Mouse (Mus musculus): ENCODE measurements around the gene Txndc8. TPM values are rescaled to one million over a fixed set of nuclear protein-coding genes. Genes with fewer than 3 reads are reported as not detected.

The Txndc8 gene
- polyA plus RNA-seq, 1 experiment, result not detected

- TF ChIP-seq POLR2A (IDR thresholded peaks at IDR 0.05; ENCODE audit: low read depth, low read length), result no peak
- no peak for TF ChIP-seq CTCF (IDR thresholded peaks at IDR 0.05; ENCODE audit: extremely low read depth, insufficient read depth, insufficient read length, insufficient replicate concordance)
- Histone ChIP-seq H3K27me3 (ENCODE audit: control insufficient read depth, insufficient read depth, low read length) (no peaks in the 10 kb centered on the region), H3K4me3 (ENCODE audit: extremely low read depth, insufficient read depth, insufficient read length) (no peak overlapping the region), H3K27ac (ENCODE audit: insufficient read depth, low read length) (no peak overlapping the region), H3K4me1 (ENCODE audit: control insufficient read depth, insufficient read depth, insufficient read length) (peaks cover 8% of the 10 kb centered on the region; the same call in 1 of the 2 replicates), H3K36me3 (ENCODE audit: control insufficient read depth, insufficient read depth, low read length) (peaks cover 26% of the 10 kb centered on the region)
- 81% methylated on average over 1 of the region's 1 CpGs for WGBS
- DNase-seq (ENCODE audit: low read depth in 1 of 2, low spot score in 2 of 2), result no peak
Measured at GRCm38 (mm10) chr4:57952891-57953290, 56.0 kb downstream of the Txndc8 start.

GRCm38 (mm10) chr4:57952416-57952815, 56.5 kb downstream of the Txndc8 start:
- Histone ChIP-seq H3K4me3 (ENCODE audit: extremely low read depth, insufficient read depth, insufficient read length) (no peak overlapping the region), H3K36me3 (ENCODE audit: control insufficient read depth, insufficient read depth, low read length) (peaks cover 26% of the 10 kb centered on the region), H3K27ac (ENCODE audit: insufficient read depth, low read length) (no peak overlapping the region), H3K27me3 (ENCODE audit: control insufficient read depth, insufficient read depth, low read length) (no peaks in the 10 kb centered on the region), H3K4me1 (ENCODE audit: control insufficient read depth, insufficient read depth, insufficient read length) (peaks cover 8% of the 10 kb centered on the region; the same call in 1 of the 2 replicates)
- TF ChIP-seq CTCF (IDR thresholded peaks at IDR 0.05; ENCODE audit: extremely low read depth, insufficient read depth, insufficient read length, insufficient replicate concordance) (no peak), POLR2A (IDR thresholded peaks at IDR 0.05; ENCODE audit: low read depth, low read length) (no peak)
- no peak for DNase-seq (ENCODE audit: low read depth in 1 of 2, low spot score in 2 of 2)
- WGBS, result 92% methylated on average over 3 of the region's 3 CpGs

- no peak overlapping the region for H3K4me3 ChIP-seq (ENCODE audit: extremely low read depth, insufficient read depth, insufficient read length)
- no peak for TF ChIP-seq POLR2A (IDR thresholded peaks at IDR 0.05; ENCODE audit: low read depth, low read length)
- TF ChIP-seq CTCF (IDR thresholded peaks at IDR 0.05; ENCODE audit: extremely low read depth, insufficient read depth, insufficient read length, insufficient replicate concordance), result no peak
- WGBS, result 95% methylated on average over 6 of the region's 6 CpGs
- no peak overlapping the region for H3K27ac ChIP-seq (ENCODE audit: insufficient read depth, low read length)
- H3K27me3 ChIP-seq (ENCODE audit: control insufficient read depth, insufficient read depth, low read length), result no peaks in the 10 kb centered on the region
- peaks cover 28% of the 10 kb centered on the region for H3K36me3 ChIP-seq (ENCODE audit: control insufficient read depth, insufficient read depth, low read length)
- no peaks in the 10 kb centered on the region for H3K4me1 ChIP-seq (ENCODE audit: control insufficient read depth, insufficient read depth, insufficient read length)
- DNase-seq (ENCODE audit: low read depth in 1 of 2, low spot score in 2 of 2), result no peak
Measured at GRCm38 (mm10) chr4:57949866-57950265, 59.1 kb downstream of the Txndc8 start.

GRCm38 (mm10) chr4:57947476-57947875, 61.4 kb downstream of the Txndc8 start:
- Histone ChIP-seq H3K27me3 (ENCODE audit: control insufficient read depth, insufficient read depth, low read length) (no peaks in the 10 kb centered on the region), H3K4me1 (ENCODE audit: control insufficient read depth, insufficient read depth, insufficient read length) (no peaks in the 10 kb centered on the region), H3K36me3 (ENCODE audit: control insufficient read depth, insufficient read depth, low read length) (peaks cover 32% of the 10 kb centered on the region), H3K4me3 (ENCODE audit: extremely low read depth, insufficient read depth, insufficient read length) (no peak overlapping the region), H3K27ac (ENCODE audit: insufficient read depth, low read length) (no peak overlapping the region)
- DNase-seq (ENCODE audit: low read depth in 1 of 2, low spot score in 2 of 2), result no peak
- 93% methylated on average over 4 of the region's 4 CpGs for WGBS
- TF ChIP-seq CTCF (IDR thresholded peaks at IDR 0.05; ENCODE audit: extremely low read depth, insufficient read depth, insufficient read length, insufficient replicate concordance) (no peak), POLR2A (IDR thresholded peaks at IDR 0.05; ENCODE audit: low read depth, low read length) (no peak)

GRCm38 (mm10) chr4:57947036-57947435, 61.9 kb downstream of the Txndc8 start:
- H3K4me1 ChIP-seq (ENCODE audit: control insufficient read depth, insufficient read depth, insufficient read length), result no peaks in the 10 kb centered on the region

GRCm38 (mm10) chr4:57942892-57943291, 66.0 kb downstream of the Txndc8 start:
- Histone ChIP-seq H3K4me1 (ENCODE audit: control insufficient read depth, insufficient read depth, insufficient read length) (no peaks in the 10 kb centered on the region), H3K27me3 (ENCODE audit: control insufficient read depth, insufficient read depth, low read length) (no peaks in the 10 kb centered on the region), H3K4me3 (ENCODE audit: extremely low read depth, insufficient read depth, insufficient read length) (no peak overlapping the region), H3K36me3 (ENCODE audit: control insufficient read depth, insufficient read depth, low read length) (peaks cover 7% of the 10 kb centered on the region), H3K27ac (ENCODE audit: insufficient read depth, low read length) (no peak overlapping the region)
- 92% methylated on average over 2 of the region's 2 CpGs for WGBS
- DNase-seq (ENCODE audit: low read depth in 1 of 2, low spot score in 2 of 2), result no peak
- TF ChIP-seq POLR2A (IDR thresholded peaks at IDR 0.05; ENCODE audit: low read depth, low read length), result no peak
- TF ChIP-seq CTCF (IDR thresholded peaks at IDR 0.05; ENCODE audit: extremely low read depth, insufficient read depth, insufficient read length, insufficient replicate concordance), result no peak

More at GRCm38 (mm10) chr4:57947036-57947435, 61.9 kb downstream of the Txndc8 start:
- Histone ChIP-seq H3K36me3 (ENCODE audit: control insufficient read depth, insufficient read depth, low read length) (peaks cover 32% of the 10 kb centered on the region), H3K4me3 (ENCODE audit: extremely low read depth, insufficient read depth, insufficient read length) (no peak overlapping the region), H3K27me3 (ENCODE audit: control insufficient read depth, insufficient read depth, low read length) (no peaks in the 10 kb centered on the region), H3K27ac (ENCODE audit: insufficient read depth, low read length) (no peak overlapping the region)
- no peak for DNase-seq (ENCODE audit: low read depth in 1 of 2, low spot score in 2 of 2)
- WGBS, result 92% methylated on average over 10 of the region's 10 CpGs
- TF ChIP-seq POLR2A (IDR thresholded peaks at IDR 0.05; ENCODE audit: low read depth, low read length) (no peak), CTCF (IDR thresholded peaks at IDR 0.05; ENCODE audit: extremely low read depth, insufficient read depth, insufficient read length, insufficient replicate concordance) (no peak)

- no peak for DNase-seq (ENCODE audit: low read depth in 1 of 2, low spot score in 2 of 2)
- 88% methylated on average over 4 of the region's 4 CpGs for WGBS
- H3K27ac ChIP-seq (ENCODE audit: insufficient read depth, low read length), result no peak overlapping the region
- no peaks in the 10 kb centered on the region for H3K27me3 ChIP-seq (ENCODE audit: control insufficient read depth, insufficient read depth, low read length)
- no peaks in the 10 kb centered on the region for H3K4me1 ChIP-seq (ENCODE audit: control insufficient read depth, insufficient read depth, insufficient read length)
- peaks cover 5% of the 10 kb centered on the region for H3K36me3 ChIP-seq (ENCODE audit: control insufficient read depth, insufficient read depth, low read length)
- TF ChIP-seq POLR2A (IDR thresholded peaks at IDR 0.05; ENCODE audit: low read depth, low read length) (no peak), CTCF (IDR thresholded peaks at IDR 0.05; ENCODE audit: extremely low read depth, insufficient read depth, insufficient read length, insufficient replicate concordance) (no peak)
- H3K4me3 ChIP-seq (ENCODE audit: extremely low read depth, insufficient read depth, insufficient read length), result no peak overlapping the region
Measured at GRCm38 (mm10) chr4:57940631-57941030, 68.3 kb downstream of the Txndc8 start.

Measured in spleen, adult 2 months (tissue).